Mouse (Mus musculus) testis, adult 2 months (tissue): ENCODE data around the gene Tubgcp3.

Source experiments
- CTCF ChIP-seq: fragments of 200-500 bp; IDR thresholded peaks from 2 replicates; pipeline ENCODE4 v1.5.1; 2012; ENCODE audit warnings: low read depth, mild to moderate bottlenecking, inconsistent platforms, low read length, moderate library complexity; ENCODE audit not compliant: control insufficient read depth, insufficient read depth, insufficient replicate concordance
- POLR2A ChIP-seq: fragments of 200-500 bp; IDR thresholded peaks from 2 replicates; pipeline ENCODE4 v1.6.1; 2012; ENCODE audit warnings: low read depth, mild to moderate bottlenecking, inconsistent platforms, low read length, moderate library complexity; ENCODE audit not compliant: control insufficient read depth

- TF ChIP-seq CTCF (no peak), POLR2A (no peak)
Observed at GRCm38 (mm10) chr8:12644341-12644740, 27.7 kb downstream of the Tubgcp3 start.
